Mouse (Mus musculus) embryonic fibroblast, embryonic 13.5 days (primary cell): ENCODE measurements at regions not wholly inside any gene's neighbourhood (a gene's known extent, or its start where the extent isn't known, plus 50 kb on each side); places are given as distances from the start of the nearest gene placed in this dataset.

Source experiments
- CTCF ChIP-seq: IDR thresholded peaks from 2 replicates; pipeline ENCODE4 v1.5.1; 2011; ENCODE audit warnings: mild to moderate bottlenecking, control low read depth, low read length, moderate library complexity, borderline replicate concordance; ENCODE audit not compliant: insufficient read depth
- POLR2A ChIP-seq: IDR thresholded peaks from 2 replicates; pipeline ENCODE4 v1.6.1; 2011; ENCODE audit warnings: low read depth, mild to moderate bottlenecking, control low read depth, low read length, moderate library complexity

- TF ChIP-seq POLR2A (no peak), CTCF (no peak)
Measured at GRCm38 (mm10) chr11:65408621-65409020, 138.8 kb upstream of the Myocd start.
